Mouse (Mus musculus) liver, embryonic 14.5 days (tissue): ENCODE measurements around the gene Clrn2.

Experiments
- CTCF ChIP-seq: IDR thresholded peaks from 2 replicates; pipeline ENCODE4 v1.5.1; 2016; ENCODE audit warnings: antibody characterized with exemption, low read depth, control low read depth
- EP300 ChIP-seq: IDR thresholded peaks from 2 replicates; pipeline ENCODE4 v1.6.1; 2016; ENCODE audit warnings: antibody characterized with exemption, low read depth

DNA sequence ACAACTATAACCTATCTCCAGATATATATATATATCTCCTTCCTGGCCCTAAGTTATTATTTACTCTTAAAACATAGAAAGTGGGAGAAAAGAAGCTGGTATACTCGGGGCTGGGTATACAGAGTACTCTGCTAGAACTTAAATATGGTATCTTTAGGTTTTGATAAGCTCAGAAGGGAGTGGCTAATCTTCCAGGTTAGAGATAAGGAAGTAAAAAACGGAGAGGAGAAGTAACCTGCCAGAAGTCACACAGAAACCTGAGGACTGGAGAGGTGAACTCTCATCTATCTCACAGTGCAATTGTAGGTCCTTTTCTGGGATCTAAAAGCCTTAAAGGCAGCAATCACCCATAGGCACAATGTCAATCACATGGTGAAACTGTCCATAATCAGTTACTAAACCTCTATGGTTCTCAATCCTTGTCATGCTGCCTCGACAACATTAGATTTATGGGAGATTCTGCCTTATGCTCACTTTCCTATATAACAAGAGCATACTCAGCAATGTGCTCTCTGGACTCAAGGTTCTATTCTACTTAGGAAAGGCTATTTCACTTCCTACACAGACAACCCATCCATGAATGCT, 35.6 kb upstream of the Clrn2 start:
- TF ChIP-seq CTCF (no peak), EP300 (no peak)
